Mouse (Mus musculus): ENCODE data around the gene Nfe2l2. TPM values are rescaled to one million over a fixed set of nuclear protein-coding genes. Genes with fewer than 3 reads are reported as not detected.

Nfe2l2 gene
- polyA plus RNA-seq, 1 experiment from 2014 or later, result 7.8 TPM

- WGBS, result 48% methylated on average over 12 of the region's 12 CpGs
Observed at GRCm38 (mm10) chr2:75716046-75717016, 11.9 kb upstream of the Nfe2l2 start.

GRCm38 (mm10) chr2:75714766-75715165 is 10.3 kb upstream of the Nfe2l2 start:
- H3K4me2 ChIP-seq (ENCODE audit: low read depth, low read length), result no peak overlapping the region
- H3K36me3 ChIP-seq (ENCODE audit: control insufficient read depth, insufficient read depth, low read length), result no peaks in the 10 kb centered on the region
- H3K4me1 ChIP-seq (ENCODE audit: control insufficient read depth, insufficient read depth, low read length), result no peaks in the 10 kb centered on the region
- H3K27me3 ChIP-seq (ENCODE audit: control insufficient read depth, insufficient read depth, low read length), result no peaks in the 10 kb centered on the region
- no peak overlapping the region for H3K27ac ChIP-seq (ENCODE audit: low read depth, low read length)
- H3K4me3 ChIP-seq (ENCODE audit: low read depth, low read length), result no peak overlapping the region
- H3K9me3 ChIP-seq (ENCODE audit: control insufficient read depth, low read length), result no peaks in the 10 kb centered on the region
- ATAC-seq (ENCODE audit: low read depth), result no peak
- 79% methylated on average over 4 of the region's 4 CpGs for WGBS
- no peak overlapping the region for H3K9ac ChIP-seq (replicated peaks; ENCODE audit: low read depth, low read length)

More at GRCm38 (mm10) chr2:75716046-75717016, 11.9 kb upstream of the Nfe2l2 start:
- H3K27ac ChIP-seq (ENCODE audit: low read depth, low read length), result no peak overlapping the region
- no peaks in the 10 kb centered on the region for H3K27me3 ChIP-seq (ENCODE audit: control insufficient read depth, insufficient read depth, low read length)
- no peak overlapping the region for H3K4me3 ChIP-seq (ENCODE audit: low read depth, low read length)
- no peaks in the 10 kb centered on the region for H3K4me1 ChIP-seq (ENCODE audit: control insufficient read depth, insufficient read depth, low read length)
- H3K9ac ChIP-seq (replicated peaks; ENCODE audit: low read depth, low read length), result no peak overlapping the region
- H3K4me2 ChIP-seq (ENCODE audit: low read depth, low read length), result no peak overlapping the region
- H3K36me3 ChIP-seq (ENCODE audit: control insufficient read depth, insufficient read depth, low read length), result no peaks in the 10 kb centered on the region
- no peaks in the 10 kb centered on the region for H3K9me3 ChIP-seq (ENCODE audit: control insufficient read depth, low read length)
- no peak for ATAC-seq (ENCODE audit: low read depth)

GRCm38 (mm10) chr2:75713083-75713482 is 8.6 kb upstream of the Nfe2l2 start:
- H3K27ac ChIP-seq (ENCODE audit: low read depth, low read length), result no peak overlapping the region
- no peaks in the 10 kb centered on the region for H3K27me3 ChIP-seq (ENCODE audit: control insufficient read depth, insufficient read depth, low read length)
- no peaks in the 10 kb centered on the region for H3K4me1 ChIP-seq (ENCODE audit: control insufficient read depth, insufficient read depth, low read length)
- H3K4me3 ChIP-seq (ENCODE audit: low read depth, low read length), result no peak overlapping the region
- H3K36me3 ChIP-seq (ENCODE audit: control insufficient read depth, insufficient read depth, low read length), result no peaks in the 10 kb centered on the region
- no peak overlapping the region for H3K9ac ChIP-seq (replicated peaks; ENCODE audit: low read depth, low read length)
- H3K4me2 ChIP-seq (ENCODE audit: low read depth, low read length), result no peak overlapping the region
- H3K9me3 ChIP-seq (ENCODE audit: control insufficient read depth, low read length), result no peaks in the 10 kb centered on the region
- ATAC-seq (ENCODE audit: low read depth), result no peak
- WGBS, result 91% methylated on average over 3 of the region's 3 CpGs

DNA sequence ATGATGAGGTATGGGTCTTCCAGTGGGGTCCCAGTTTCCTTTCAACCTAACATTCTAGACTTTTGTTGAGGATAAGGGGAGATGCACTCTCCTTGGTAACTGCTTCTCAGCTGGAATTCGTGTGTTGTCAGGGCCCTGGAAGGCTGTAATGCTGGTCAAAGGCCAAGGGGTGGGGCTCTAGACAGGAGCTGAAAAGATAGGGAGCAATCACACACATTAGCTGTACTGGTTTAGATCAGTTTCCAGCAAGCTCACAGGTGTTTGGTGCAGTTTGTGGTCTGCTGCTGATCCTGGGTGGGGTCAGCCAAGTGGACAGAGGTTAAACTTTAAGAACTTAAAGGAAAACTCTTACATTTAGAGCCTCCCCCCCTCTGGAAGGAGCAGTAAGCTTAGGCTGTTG is 3.0 kb upstream of the Nfe2l2 start:
- no peaks in the 10 kb centered on the region for H3K9me3 ChIP-seq (ENCODE audit: control insufficient read depth, low read length)
- H3K4me2 ChIP-seq (ENCODE audit: low read depth, low read length), result no peak overlapping the region
- no peak overlapping the region for H3K27ac ChIP-seq (ENCODE audit: low read depth, low read length)
- no peak overlapping the region for H3K9ac ChIP-seq (replicated peaks; ENCODE audit: low read depth, low read length)
- H3K36me3 ChIP-seq (ENCODE audit: control insufficient read depth, insufficient read depth, low read length), result no peaks in the 10 kb centered on the region
- H3K27me3 ChIP-seq (ENCODE audit: control insufficient read depth, insufficient read depth, low read length), result no peaks in the 10 kb centered on the region
- no peak for ATAC-seq (ENCODE audit: low read depth)
- H3K4me3 ChIP-seq (ENCODE audit: low read depth, low read length), result no peak overlapping the region
- H3K4me1 ChIP-seq (ENCODE audit: control insufficient read depth, insufficient read depth, low read length), result 0 out of 2 replicates have a peak, but pooled peaks cover 4% of the 10 kb centered on the region
- 17% methylated on average over 1 of the region's 1 CpGs for WGBS

- no peak for ATAC-seq (ENCODE audit: low read depth)
- 72% methylated on average over 5 of the region's 5 CpGs for WGBS
- Histone ChIP-seq H3K9me3 (ENCODE audit: control insufficient read depth, low read length) (no peaks in the 10 kb centered on the region), H3K9ac (replicated peaks; ENCODE audit: low read depth, low read length) (no peak overlapping the region), H3K27ac (ENCODE audit: low read depth, low read length) (no peak overlapping the region), H3K4me3 (ENCODE audit: low read depth, low read length) (no peak overlapping the region), H3K36me3 (ENCODE audit: control insufficient read depth, insufficient read depth, low read length) (no peaks in the 10 kb centered on the region), H3K4me2 (ENCODE audit: low read depth, low read length) (no peak overlapping the region), H3K27me3 (ENCODE audit: control insufficient read depth, insufficient read depth, low read length) (no peaks in the 10 kb centered on the region), H3K4me1 (ENCODE audit: control insufficient read depth, insufficient read depth, low read length) (0 out of 2 replicates have a peak, but pooled peaks cover 4% of the 10 kb centered on the region)
Observed at GRCm38 (mm10) chr2:75706435-75706834, 2.0 kb upstream of the Nfe2l2 start.

DNA sequence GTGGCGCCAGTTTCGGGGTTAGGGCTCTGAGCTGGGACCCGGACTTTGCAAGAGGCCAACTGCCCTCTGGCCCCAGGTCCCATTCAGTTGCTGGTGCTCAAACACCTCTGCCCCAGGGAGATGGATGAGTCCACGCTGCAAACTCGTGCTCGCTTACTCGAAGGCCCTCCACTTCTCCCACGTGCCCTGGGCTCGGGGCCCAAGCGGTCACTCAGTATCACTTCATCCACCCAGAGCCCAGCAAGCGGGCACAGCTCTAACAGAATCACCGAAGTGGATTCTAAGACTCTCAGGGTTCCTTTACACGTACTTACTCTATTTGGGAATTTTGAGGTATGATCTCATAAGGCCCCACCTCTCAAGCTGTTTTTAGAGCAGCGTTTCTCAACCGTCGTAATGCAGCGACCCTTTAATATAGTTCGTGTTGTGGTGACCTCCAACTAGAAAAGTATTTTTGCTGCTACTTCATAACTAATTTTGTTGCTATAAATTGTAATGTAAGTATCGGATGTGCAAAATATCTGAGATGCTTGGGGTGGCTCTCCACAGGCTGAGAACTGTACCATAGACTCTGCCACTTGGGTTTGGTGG is 816 bp upstream of the Nfe2l2 start:
- H3K4me1 ChIP-seq (ENCODE audit: control insufficient read depth, insufficient read depth, low read length), result 0 out of 2 replicates have a peak, but pooled peaks cover 4% of the 10 kb centered on the region
- no peaks in the 10 kb centered on the region for H3K36me3 ChIP-seq (ENCODE audit: control insufficient read depth, insufficient read depth, low read length)
- no peak overlapping the region for H3K27ac ChIP-seq (ENCODE audit: low read depth, low read length)
- no peak for ATAC-seq (ENCODE audit: low read depth)
- peak overlapping the region; percentile 41 for H3K4me3 ChIP-seq (ENCODE audit: low read depth, low read length)
- 30% methylated on average over 19 of the region's 19 CpGs for WGBS
- no peaks in the 10 kb centered on the region for H3K27me3 ChIP-seq (ENCODE audit: control insufficient read depth, insufficient read depth, low read length)
- H3K9me3 ChIP-seq (ENCODE audit: control insufficient read depth, low read length), result no peaks in the 10 kb centered on the region
- peak overlapping the region; percentile 81 for H3K4me2 ChIP-seq (ENCODE audit: low read depth, low read length)
- H3K9ac ChIP-seq (replicated peaks; ENCODE audit: low read depth, low read length), result no peak overlapping the region; the same call in 1 of the 2 replicates

GRCm38 (mm10) chr2:75703375-75704181 is 863 bp downstream of the Nfe2l2 start:
- under 1% methylated on average over 58 of the region's 62 CpGs for WGBS
- peak; percentile 89 for ATAC-seq (ENCODE audit: low read depth)
- H3K4me1 ChIP-seq (ENCODE audit: control insufficient read depth, insufficient read depth, low read length), result 0 out of 2 replicates have a peak, but pooled peaks cover 4% of the 10 kb centered on the region

GRCm38 (mm10) chr2:75702588-75702976 is 1.9 kb downstream of the Nfe2l2 start:
- peak overlapping the region; percentile 41 for H3K4me3 ChIP-seq (ENCODE audit: low read depth, low read length)
- H3K27me3 ChIP-seq (ENCODE audit: control insufficient read depth, insufficient read depth, low read length), result no peaks in the 10 kb centered on the region
- H3K9me3 ChIP-seq (ENCODE audit: control insufficient read depth, low read length), result no peaks in the 10 kb centered on the region
- peak overlapping the region; percentile 81 for H3K4me2 ChIP-seq (ENCODE audit: low read depth, low read length)
- H3K27ac ChIP-seq (ENCODE audit: low read depth, low read length), result no peak overlapping the region
- H3K9ac ChIP-seq (replicated peaks; ENCODE audit: low read depth, low read length), result no peak overlapping the region
- 36% methylated on average over 5 of the region's 5 CpGs for WGBS
- H3K36me3 ChIP-seq (ENCODE audit: control insufficient read depth, insufficient read depth, low read length), result no peaks in the 10 kb centered on the region
- H3K4me1 ChIP-seq (ENCODE audit: control insufficient read depth, insufficient read depth, low read length), result 0 out of 2 replicates have a peak, but pooled peaks cover 4% of the 10 kb centered on the region
- no peak for ATAC-seq (ENCODE audit: low read depth)

More at GRCm38 (mm10) chr2:75703375-75704181, 863 bp downstream of the Nfe2l2 start:
- Histone ChIP-seq H3K4me2 (ENCODE audit: low read depth, low read length) (peak overlapping the region; percentile 81), H3K9me3 (ENCODE audit: control insufficient read depth, low read length) (no peaks in the 10 kb centered on the region), H3K4me3 (ENCODE audit: low read depth, low read length) (peak overlapping the region; percentile 41), H3K9ac (replicated peaks; ENCODE audit: low read depth, low read length) (peak overlapping the region; percentile 57), H3K27ac (ENCODE audit: low read depth, low read length) (peak overlapping the region; percentile 69), H3K27me3 (ENCODE audit: control insufficient read depth, insufficient read depth, low read length) (no peaks in the 10 kb centered on the region), H3K36me3 (ENCODE audit: control insufficient read depth, insufficient read depth, low read length) (no peaks in the 10 kb centered on the region)
